Mouse (Mus musculus) brain, embryonic 14.5 days (tissue): Measurements from ENCODE around the gene Akap12.

Source experiments
- CTCF ChIP-seq: fragments of 200-500 bp; IDR thresholded peaks from 2 replicates; pipeline ENCODE4 v1.5.1; 2012; ENCODE audit warnings: inconsistent platforms, mild to moderate bottlenecking, moderate library complexity, borderline replicate concordance; ENCODE audit not compliant: insufficient read depth, insufficient read length; ENCODE audit errors: extremely low read depth
- POLR2A ChIP-seq: fragments of 200-500 bp; IDR thresholded peaks from 2 replicates; pipeline ENCODE4 v1.6.1; 2012; ENCODE audit warnings: mild to moderate bottlenecking, inconsistent platforms, borderline replicate concordance; ENCODE audit not compliant: poor library complexity, insufficient read depth, insufficient read length, severe bottlenecking; ENCODE audit errors: extremely low read depth

DNA sequence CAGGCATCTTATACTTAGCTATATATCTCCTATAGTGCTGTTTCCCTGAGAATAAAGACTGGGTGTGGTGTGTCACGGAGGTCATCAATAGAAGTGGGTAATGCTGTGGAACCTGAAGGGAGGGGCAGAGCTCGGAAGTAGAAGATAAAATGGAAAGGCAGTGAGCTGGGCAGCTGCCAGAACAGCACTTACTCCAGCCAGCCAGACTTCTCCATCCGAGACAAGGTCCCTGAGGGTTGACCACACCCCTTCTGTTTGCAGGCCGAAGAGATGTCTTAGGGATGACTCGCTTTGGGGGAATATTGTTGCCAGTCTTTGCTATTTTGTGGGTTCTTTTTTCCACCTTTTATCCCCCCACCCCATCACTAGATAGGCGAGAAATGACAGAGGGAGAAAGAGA lies 11.9 kb downstream of the Akap12 start:
- no peak for TF ChIP-seq POLR2A
- no peak for TF ChIP-seq CTCF
